Mouse (Mus musculus) G1E (cell line): Measurements from ENCODE around the gene Eefsec. TPM values are rescaled to one million over a fixed set of nuclear protein-coding genes. Genes with fewer than 3 reads are reported as not detected.

Experiments used
- ATAC-seq: 2 replicates; pipeline ENCODE4 v1.8.0; 2016; ENCODE audit warnings: mild to moderate bottlenecking; ENCODE audit not compliant: insufficient number of reproducible peaks, poor library complexity, low FRiP score, severe bottlenecking; ENCODE audit errors: extremely low read depth
- DNase-seq: peaks from one replicate; pipeline ENCODE4 v3.0.0; 2012; ENCODE audit warnings: low spot score
- H3K27me3 ChIP-seq: 2 replicates; pipeline ENCODE4 v1.6.1; 2012; ENCODE audit warnings: mild to moderate bottlenecking, low read length, inconsistent platforms; ENCODE audit not compliant: insufficient read depth
- H3K36me3 ChIP-seq: replicated peaks from 2 replicates; pipeline ENCODE3; 2012; ENCODE audit warnings: mild to moderate bottlenecking, inconsistent platforms
- H3K4me1 ChIP-seq: 2 replicates; pipeline ENCODE4 v1.6.1; 2012; ENCODE audit warnings: low read depth, low read length, inconsistent platforms, mixed read lengths; ENCODE audit not compliant: insufficient read depth
- H3K4me3 ChIP-seq: 2 replicates; pipeline ENCODE4 v1.5.1; 2012; ENCODE audit warnings: low read depth, mild to moderate bottlenecking, inconsistent platforms, low read length, moderate library complexity, mixed read lengths
- H3K9me3 ChIP-seq: replicated peaks from 2 replicates; pipeline ENCODE4 v1.6.1; 2012; ENCODE audit warnings: inconsistent platforms
- CTCF ChIP-seq: IDR thresholded peaks from 2 replicates; pipeline ENCODE4 v1.5.1; 2012; ENCODE audit warnings: low read depth, low read length, inconsistent platforms, mixed read lengths
- GATA1 ChIP-seq: IDR thresholded peaks from 2 replicates; pipeline ENCODE4 v1.6.1; 2012; ENCODE audit warnings: borderline replicate concordance, low read length, inconsistent platforms, mixed read lengths
- GATA2 ChIP-seq: IDR thresholded peaks from 2 replicates; pipeline ENCODE4 v1.6.1; 2012; ENCODE audit warnings: low read depth, low read length, inconsistent platforms, borderline replicate concordance
- POLR2AphosphoS5 ChIP-seq: IDR thresholded peaks from 2 replicates; pipeline ENCODE4 v1.6.1; 2012; ENCODE audit warnings: low read depth, low read length, inconsistent platforms; ENCODE audit not compliant: insufficient replicate concordance
- TAL1 ChIP-seq: conservative IDR thresholded peaks from 2 replicates; pipeline ENCODE4 v1.6.1; 2012; ENCODE audit warnings: low read depth, low read length, inconsistent platforms, mixed read lengths
- polyA plus RNA-seq: library from polyadenylated mRNA; stranded (reverse); fragments of >175 nt; gene quantifications from 2 replicates; pipeline ENCODE4 v1.2.3, GENCODE M21; 2012
- total RNA-seq, 2 experiments: library from RNA; stranded (forward) in 1 of 2; stranded (reverse) in 1 of 2; fragments of 200-1000 nt in 1 of 2; fragments of >200 nt in 1 of 2; fragmentation: Nextera tagmentation in 1 of 2; gene quantifications; 2 replicates each; pipeline ENCODE4 v1.2.3; 2014 to 2017

Gene Eefsec
- total and polyA plus RNA-seq, 3 experiments = 12.3 to 50.6 (median 24.7) TPM

DNA sequence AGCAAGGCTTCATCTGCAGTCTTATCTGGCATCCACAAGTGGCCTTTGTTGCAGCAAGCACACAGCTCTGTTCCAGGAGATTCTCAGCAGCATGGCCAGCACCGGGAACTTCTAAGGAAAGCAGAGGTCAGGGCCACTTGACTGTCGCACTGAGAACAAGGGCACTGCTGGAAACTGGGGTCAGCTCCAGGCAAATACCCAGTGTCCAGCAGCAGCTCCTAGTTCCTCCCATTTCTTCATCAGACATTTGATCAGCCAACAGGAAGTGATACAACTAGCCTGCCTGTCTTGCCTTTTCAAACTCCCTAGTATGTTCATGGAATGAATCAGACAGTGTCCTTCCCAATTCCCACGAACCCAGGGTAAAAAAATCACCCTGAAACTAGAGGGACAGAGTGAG, 66.6 kb downstream of the Eefsec start:
- DNase-seq (no peak), ATAC-seq (no peak)
- no peak for TF ChIP-seq TAL1
- TF ChIP-seq POLR2AphosphoS5 = no peak
- TF ChIP-seq GATA2 = no peak
- no peak for TF ChIP-seq GATA1
- TF ChIP-seq CTCF = no peak
- no peaks in the 10 kb centered on the region for H3K27me3 ChIP-seq
- H3K4me3 ChIP-seq = no peak overlapping the region
- H3K9me3 ChIP-seq = no peaks in the 10 kb centered on the region
- H3K36me3 ChIP-seq = peaks cover 47% of the 10 kb centered on the region
- peaks cover 12% of the 10 kb centered on the region; the same call in 1 of the 2 replicates for H3K4me1 ChIP-seq

- no peak overlapping the region for H3K4me3 ChIP-seq
- no peaks in the 10 kb centered on the region for H3K27me3 ChIP-seq
- no peaks in the 10 kb centered on the region for H3K9me3 ChIP-seq
- peaks cover 12% of the 10 kb centered on the region; the same call in 1 of the 2 replicates for H3K4me1 ChIP-seq
- H3K36me3 ChIP-seq = peaks cover 49% of the 10 kb centered on the region
- TF ChIP-seq GATA2 (no peak), TAL1 (no peak), GATA1 (no peak), CTCF (no peak)
- no peak for DNase-seq
- no peak for ATAC-seq
These were observed 67.5 kb downstream of the Eefsec start for GRCm38 (mm10) chr6:88378829-88379228.

GRCm38 (mm10) chr6:88374247-88374646, 72.1 kb downstream of the Eefsec start:
- peaks cover 61% of the 10 kb centered on the region for H3K36me3 ChIP-seq
- no peak overlapping the region for H3K4me3 ChIP-seq
- peaks cover 7% of the 10 kb centered on the region; the same call in 1 of the 2 replicates for H3K4me1 ChIP-seq
- DNase-seq = peak; percentile 13
- H3K9me3 ChIP-seq = no peaks in the 10 kb centered on the region
- no peaks in the 10 kb centered on the region for H3K27me3 ChIP-seq
- ATAC-seq = no peak
- TF ChIP-seq GATA1 (no peak), TAL1 (no peak), GATA2 (no peak), CTCF (no peak), POLR2AphosphoS5 (no peak)

- H3K4me3 ChIP-seq = no peak overlapping the region
- no peaks in the 10 kb centered on the region for H3K9me3 ChIP-seq
- TF ChIP-seq GATA1 = no peak
- TF ChIP-seq CTCF = no peak
- TF ChIP-seq TAL1 = no peak
- TF ChIP-seq POLR2AphosphoS5 = no peak
- no peak for TF ChIP-seq GATA2
- peaks cover 56% of the 10 kb centered on the region for H3K36me3 ChIP-seq
- H3K4me1 ChIP-seq = peaks cover 9% of the 10 kb centered on the region
- ATAC-seq = no peak
- H3K27me3 ChIP-seq = no peaks in the 10 kb centered on the region
- DNase-seq = no peak
These were observed 76.3 kb downstream of the Eefsec start for GRCm38 (mm10) chr6:88369851-88370635.

DNA sequence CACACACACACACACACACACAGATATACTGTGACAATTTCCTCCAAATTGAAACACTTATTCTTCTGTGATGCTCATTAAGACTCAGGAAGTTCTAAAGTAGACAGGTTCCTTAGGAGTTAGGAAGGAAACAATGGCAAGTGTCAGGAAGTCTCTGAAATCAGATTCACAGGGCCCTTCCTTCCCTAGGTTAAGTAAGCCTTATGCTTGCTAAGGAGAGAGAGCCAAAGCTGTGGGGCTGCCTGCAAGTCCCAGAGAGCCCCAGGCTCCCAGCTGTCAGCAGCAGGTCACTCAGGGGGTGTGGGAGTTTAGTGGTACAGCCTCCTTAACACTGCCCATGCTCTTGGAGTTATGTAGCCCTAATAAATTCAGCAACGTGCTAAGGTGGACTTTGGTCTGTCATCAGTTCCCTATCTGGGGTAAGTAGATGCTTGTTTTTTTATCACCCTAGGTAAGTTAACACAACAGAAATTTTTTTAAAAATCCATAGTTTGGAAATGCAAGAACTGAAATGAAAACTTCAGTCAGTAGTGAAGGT, 82.8 kb downstream of the Eefsec start:
- TF ChIP-seq GATA1 (no peak), CTCF (no peak), POLR2AphosphoS5 (no peak)

DNA sequence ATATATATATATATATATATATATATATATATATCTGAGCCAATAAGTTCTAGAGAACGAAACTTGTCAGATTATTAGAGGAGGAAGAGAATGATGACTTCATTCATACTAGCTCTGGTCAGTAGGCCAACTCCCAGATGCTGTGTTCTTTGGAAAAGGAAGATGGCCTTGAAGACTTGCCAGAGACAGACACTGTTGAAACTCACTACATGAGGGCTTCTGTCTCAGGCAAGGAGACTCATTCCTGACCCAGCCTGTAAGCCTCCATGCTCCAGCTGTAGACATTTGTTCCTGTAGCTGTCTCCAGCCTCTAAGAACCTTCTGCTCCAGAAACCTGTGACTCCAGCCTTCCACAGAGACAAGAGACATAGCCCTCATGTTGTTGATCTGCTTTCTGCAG, 85.2 kb downstream of the Eefsec start:
- DNase-seq (no peak), ATAC-seq (no peak)
- H3K27me3 ChIP-seq = no peaks in the 10 kb centered on the region
- H3K9me3 ChIP-seq = no peaks in the 10 kb centered on the region
- H3K4me3 ChIP-seq = no peak overlapping the region
- TF ChIP-seq CTCF = no peak
- TF ChIP-seq TAL1 = no peak
- no peak for TF ChIP-seq GATA1
- no peak for TF ChIP-seq POLR2AphosphoS5
- TF ChIP-seq GATA2 = no peak
- H3K36me3 ChIP-seq = peaks cover 61% of the 10 kb centered on the region
- no peaks in the 10 kb centered on the region for H3K4me1 ChIP-seq

More for the DNA sequence above, 82.8 kb downstream of the Eefsec start:
- H3K9me3 ChIP-seq = no peaks in the 10 kb centered on the region
- no peak overlapping the region for H3K4me3 ChIP-seq
- ATAC-seq (no peak), DNase-seq (no peak)
- no peaks in the 10 kb centered on the region for H3K27me3 ChIP-seq
- H3K36me3 ChIP-seq = peaks cover 53% of the 10 kb centered on the region
- peaks cover 5% of the 10 kb centered on the region for H3K4me1 ChIP-seq
